Mouse (Mus musculus) liver, adult 2 months (tissue): ENCODE results near the gene Slc17a9.

ENCODE experiments used
- CTCF ChIP-seq: fragments of 200-500 bp; IDR thresholded peaks from 2 replicates; pipeline ENCODE4 v1.5.1; 2011; ENCODE audit warnings: low read depth, low read length, control low read depth
- POLR2A ChIP-seq: fragments of 200-500 bp; IDR thresholded peaks from 2 replicates; pipeline ENCODE4 v1.6.1; 2011; ENCODE audit warnings: low read length, control low read depth; ENCODE audit not compliant: insufficient read depth; ENCODE audit errors: extremely low read depth

GRCm38 (mm10) chr2:180780282-180780681 lies 55.2 kb downstream of the Slc17a9 start:
- no peak for TF ChIP-seq POLR2A
- TF ChIP-seq CTCF, result no peak
